Mouse (Mus musculus): Measurements from ENCODE around the gene Slc35g1. TPM values are rescaled to one million over a fixed set of nuclear protein-coding genes. Genes with fewer than 3 reads are reported as not detected.

The Slc35g1 gene
- polyA plus RNA-seq, 1 experiment from 2014 or later: 1.4 TPM

DNA sequence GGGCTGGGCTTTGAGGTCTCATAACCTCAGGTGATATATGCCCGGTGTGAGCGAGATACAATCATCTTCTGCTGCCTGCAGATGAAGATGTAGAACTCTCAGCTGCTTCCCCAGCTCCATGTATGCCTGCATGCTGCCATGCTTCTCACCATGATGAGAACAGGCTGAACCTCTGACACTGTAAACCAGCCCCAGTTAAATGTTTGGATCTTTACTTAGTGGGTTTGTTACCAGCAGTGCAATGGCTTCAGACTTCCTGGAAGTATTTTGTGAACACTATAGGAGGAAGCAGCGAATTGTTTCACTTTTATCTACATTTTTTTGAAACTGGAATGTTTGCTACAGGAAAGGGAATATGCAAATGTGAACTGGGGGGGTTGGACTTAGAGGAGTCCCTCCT is 36.2 kb downstream of the Slc35g1 start:
- H3K9me3 ChIP-seq: 0 out of 2 replicates have a peak, but pooled peaks cover 5% of the 10 kb centered on the region
- no peak for ATAC-seq (ENCODE audit: low FRiP score)
- WGBS: 72% methylated on average over 3 of the region's 3 CpGs

DNA sequence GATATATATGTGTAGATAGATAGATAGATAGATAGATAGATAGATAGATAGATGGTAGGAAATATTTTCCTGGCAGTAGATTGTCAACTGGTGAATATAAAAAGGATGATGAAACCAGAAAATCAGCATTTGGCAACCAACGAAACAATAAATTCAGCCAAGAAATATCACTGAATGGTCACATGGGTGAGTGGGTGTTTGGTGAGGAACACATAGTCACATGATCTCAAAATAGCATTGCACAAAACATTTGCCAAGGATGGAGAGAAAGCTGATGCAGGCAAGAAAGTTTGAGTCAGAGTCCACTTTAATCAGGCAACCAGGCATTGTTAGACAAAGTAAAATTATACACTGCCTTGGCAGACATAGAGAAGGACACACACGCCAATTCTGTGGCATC is 37.6 kb downstream of the Slc35g1 start:
- no peak overlapping the region for H3K27ac ChIP-seq
- H3K4me2 ChIP-seq: no peak overlapping the region
- H3K4me1 ChIP-seq (replicated peaks): no peaks in the 10 kb centered on the region
- no peak overlapping the region for H3K4me3 ChIP-seq
- H3K9ac ChIP-seq: no peak overlapping the region
- no peaks in the 10 kb centered on the region for H3K36me3 ChIP-seq
- H3K9me3 ChIP-seq: 0 out of 2 replicates have a peak, but pooled peaks cover 5% of the 10 kb centered on the region
- WGBS: 87% methylated on average over 2 of the region's 2 CpGs
- ATAC-seq (ENCODE audit: low FRiP score): no peak
- no peaks in the 10 kb centered on the region for H3K27me3 ChIP-seq

More for the DNA sequence above, 36.2 kb downstream of the Slc35g1 start:
- Histone ChIP-seq H3K4me2 (no peak overlapping the region), H3K27ac (no peak overlapping the region), H3K36me3 (no peaks in the 10 kb centered on the region), H3K4me3 (no peak overlapping the region), H3K9ac (no peak overlapping the region), H3K4me1 (replicated peaks) (no peaks in the 10 kb centered on the region), H3K27me3 (no peaks in the 10 kb centered on the region)

DNA sequence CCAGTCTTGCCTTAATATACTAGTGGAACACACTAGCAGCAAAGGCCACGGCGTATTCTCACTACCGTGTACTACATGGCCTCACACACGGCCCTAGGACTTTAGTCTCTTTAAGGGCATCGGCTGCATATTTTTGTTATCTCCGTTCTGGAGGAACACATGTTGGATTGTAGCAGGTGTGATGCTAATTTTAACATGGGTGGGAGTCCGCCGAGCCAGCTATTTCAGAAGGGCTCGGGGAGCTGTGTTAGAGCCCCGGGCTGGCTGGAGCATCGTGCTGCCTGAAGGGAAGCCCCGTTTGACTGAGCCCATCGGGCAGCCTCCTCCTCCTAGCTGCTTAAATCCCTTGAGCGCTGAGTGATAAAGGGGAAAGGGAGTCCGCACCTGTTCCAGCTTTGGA is 39.4 kb downstream of the Slc35g1 start:
- H3K27ac ChIP-seq: no peak overlapping the region
- H3K4me3 ChIP-seq: no peak overlapping the region
- H3K27me3 ChIP-seq: no peaks in the 10 kb centered on the region
- H3K36me3 ChIP-seq: no peaks in the 10 kb centered on the region
- no peak overlapping the region for H3K4me2 ChIP-seq
- H3K4me1 ChIP-seq (replicated peaks): no peaks in the 10 kb centered on the region
- 96% methylated on average over 15 of the region's 15 CpGs for whole genome bisulfite sequencing
- no peak overlapping the region for H3K9ac ChIP-seq
- no peak for ATAC-seq (ENCODE audit: low FRiP score)
- H3K9me3 ChIP-seq: 0 out of 2 replicates have a peak, but pooled peaks cover 5% of the 10 kb centered on the region

GRCm38 (mm10) chr19:38441860-38442259 is 46.1 kb downstream of the Slc35g1 start:
- Histone ChIP-seq H3K9me3 (no peaks in the 10 kb centered on the region), H3K4me2 (no peak overlapping the region), H3K4me1 (replicated peaks) (no peaks in the 10 kb centered on the region), H3K36me3 (no peaks in the 10 kb centered on the region), H3K27me3 (no peaks in the 10 kb centered on the region), H3K9ac (no peak overlapping the region), H3K4me3 (no peak overlapping the region), H3K27ac (no peak overlapping the region)
- WGBS: 80% methylated on average over 8 of the region's 8 CpGs
- ATAC-seq (ENCODE audit: low FRiP score): no peak

DNA sequence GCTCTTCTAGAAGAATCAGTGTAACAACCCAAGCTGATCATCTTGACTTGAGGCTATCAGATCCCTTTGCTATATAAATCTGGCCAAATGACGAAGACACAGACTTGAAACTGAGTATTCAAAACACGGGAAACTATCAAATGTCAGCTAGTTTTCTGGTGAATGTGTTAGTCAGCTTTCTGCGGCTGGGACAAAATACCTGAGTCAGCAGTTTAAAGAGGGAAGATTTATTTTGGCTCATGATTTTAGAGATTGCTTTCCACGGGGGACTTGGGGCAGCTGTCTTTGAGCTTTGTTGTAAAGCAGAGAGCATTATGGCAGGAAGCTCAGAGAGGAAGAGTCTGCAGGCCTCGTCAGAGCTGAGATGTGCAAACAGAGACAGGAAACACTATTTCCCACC is 50.0 kb downstream of the Slc35g1 start:
- H3K9ac ChIP-seq: no peak overlapping the region
- H3K36me3 ChIP-seq: no peaks in the 10 kb centered on the region
- no peak for ATAC-seq (ENCODE audit: low FRiP score)
- H3K4me1 ChIP-seq (replicated peaks): no peaks in the 10 kb centered on the region; the same call in 1 of the 2 replicates
- WGBS: 81% methylated on average over 5 of the region's 5 CpGs
- no peaks in the 10 kb centered on the region for H3K27me3 ChIP-seq
- H3K27ac ChIP-seq: no peak overlapping the region
- H3K4me3 ChIP-seq: no peak overlapping the region
- no peaks in the 10 kb centered on the region for H3K9me3 ChIP-seq
- H3K4me2 ChIP-seq: no peak overlapping the region

Other genes starting within 250 kb of the Slc35g1 start
- gene Fra10ac1, start 171.8 kb upstream of the Slc35g1 start, polyA plus RNA-seq (2015; fragmentation: Nextera tagmentation; extraction: Ambion mirVana): 49.1 and 49.6 TPM in 2 replicates
- 13.1 and 14.0 TPM in 2 replicates for gene Lgi1, start 131.4 kb upstream of the Slc35g1 start, polyA plus RNA-seq (2015; fragmentation: Nextera tagmentation; extraction: Ambion mirVana)
- gene Plce1, start 85.1 kb downstream of the Slc35g1 start, polyA plus RNA-seq (2015; fragmentation: Nextera tagmentation; extraction: Ambion mirVana): 3.8 and 4.8 TPM in 2 replicates

All from hindbrain, embryonic 13.5 days (tissue).